Mouse (Mus musculus) activated CD4-positive, CD25-positive, alpha-beta regulatory T cell, adult 9 weeks (primary cell): Measurements from ENCODE around the gene Mast3. TPM values are rescaled to one million over a fixed set of nuclear protein-coding genes. Genes with fewer than 3 reads are reported as not detected.

Experiments used
- polyA plus RNA-seq: library from polyadenylated mRNA; unstranded; fragments of 100-300 nt; shearing (Covaris generic); gene quantifications from one replicate; pipeline ENCODE4 v1.2.1, GENCODE M21; 2017

Mast3 gene
- 74.1 TPM for polyA plus RNA-seq

GRCm38 (mm10) chr8:70804481-70805206, at the start of gene Mast3:
Mast3 (minus strand) TSS chr8:70805054.

GRCm38 (mm10) chr8:70839408-70840351, 34.8 kb upstream of the Mast3 start, which contains the start of gene Arrdc2:
Arrdc2 (minus strand) TSS chr8:70839720.

DNA sequence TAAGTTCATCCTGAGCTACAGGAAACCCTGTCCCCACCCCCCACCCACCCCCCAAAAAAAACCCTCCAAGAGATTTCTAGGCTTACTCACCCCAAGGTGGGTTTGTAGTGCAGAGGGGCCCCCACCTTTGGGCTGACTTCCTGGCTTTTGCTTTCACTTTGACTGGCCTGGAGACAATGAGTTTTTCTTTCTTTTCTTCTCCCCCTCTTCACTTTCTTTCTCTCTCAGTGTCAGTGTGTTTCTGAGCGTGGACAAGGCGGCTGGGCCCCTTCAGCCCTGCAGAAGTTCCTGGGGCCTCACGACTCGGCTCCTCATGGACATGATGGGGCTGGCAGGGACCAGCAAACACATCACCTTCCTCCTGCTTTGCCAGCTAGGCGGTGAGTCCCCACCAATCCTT, 3.4 kb upstream of the Mast3 start, which contains the start of gene Il12rb1:
Il12rb1 (plus strand) TSS at position 211 of the 400 bp plus-strand sequence.

DNA sequence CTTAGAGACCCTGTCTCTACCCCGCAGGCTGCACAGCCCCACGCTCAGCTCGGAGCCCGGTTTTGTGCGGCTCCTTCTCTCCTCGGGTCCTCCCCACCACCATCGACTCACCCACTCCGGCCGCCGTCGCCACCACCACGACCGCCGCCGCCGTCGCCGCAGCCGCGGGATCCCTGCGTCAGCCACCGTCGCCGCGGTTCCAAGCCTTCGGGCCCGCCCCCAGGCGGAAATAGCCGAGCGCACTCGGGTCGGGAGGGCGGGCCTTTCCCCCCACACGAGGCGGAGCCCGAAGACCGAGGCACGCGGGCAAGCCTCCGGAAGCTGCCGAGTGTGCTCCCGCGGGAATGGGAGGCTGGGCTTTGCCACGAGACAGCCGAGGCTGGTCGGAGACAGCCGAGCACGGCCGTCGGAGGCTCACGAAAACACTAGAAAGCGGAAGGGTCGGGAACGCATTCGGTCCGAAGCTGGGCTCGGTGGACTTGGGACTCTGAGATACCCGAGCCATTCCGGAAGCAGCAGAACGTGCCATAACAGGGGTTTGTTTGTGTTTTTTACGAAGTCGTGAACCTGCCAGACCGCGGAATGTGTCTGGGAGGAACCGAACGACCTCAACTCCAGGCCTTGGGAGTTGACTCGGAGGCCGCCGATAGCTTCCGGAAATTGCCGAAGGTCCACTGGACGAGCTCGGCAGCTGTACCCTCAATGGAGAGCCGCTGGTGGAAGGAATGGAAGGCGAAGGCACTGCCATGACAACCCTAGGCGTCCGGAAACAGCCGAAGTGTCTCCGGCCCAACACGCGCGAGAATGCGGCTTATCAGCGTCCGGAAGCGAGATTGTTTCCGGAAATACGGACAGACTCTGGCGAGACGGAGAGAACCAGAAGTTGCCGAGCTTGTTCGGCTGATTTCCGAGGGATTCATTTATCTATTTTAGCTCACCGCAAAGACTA, 28.1 kb downstream of the Mast3 start, which contains the start of gene Pik3r2:
Pik3r2 (minus strand) TSS at position 218 of the 949 bp plus-strand sequence.

DNA sequence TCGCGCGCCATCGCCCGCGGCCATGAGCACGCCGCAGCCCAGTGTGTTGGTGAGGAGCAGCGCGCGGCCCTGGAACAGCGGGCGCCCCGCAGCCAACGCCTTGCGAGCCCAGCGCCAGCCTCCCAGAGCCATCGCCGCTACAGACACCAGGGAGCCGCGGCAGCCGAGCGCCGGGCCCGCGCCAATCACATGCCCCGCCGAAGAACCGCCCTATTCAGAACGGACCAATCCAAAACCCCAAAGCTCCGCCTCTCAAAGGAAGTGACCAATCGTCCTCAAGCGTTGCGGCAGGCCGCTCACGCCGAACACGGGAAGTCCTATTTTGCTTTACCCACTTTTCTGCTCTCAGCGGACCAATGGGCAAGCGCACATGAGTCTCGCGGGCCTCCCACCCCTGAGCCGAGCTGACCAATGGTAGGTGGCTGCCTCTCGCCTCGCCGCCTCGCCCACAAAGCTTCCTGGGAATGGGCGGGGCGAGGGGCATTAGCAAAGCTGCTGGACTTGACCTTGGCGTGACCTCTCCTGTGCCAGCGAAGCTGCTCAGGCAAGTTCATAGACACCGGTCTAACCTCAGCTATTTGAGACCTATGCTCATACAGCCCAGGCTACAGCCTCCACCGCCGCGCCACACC, 44.0 kb downstream of the Mast3 start, which contains the start of gene Mpv17l2:
Mpv17l2 (minus strand) TSS at position 172 of the 632 bp plus-strand sequence.

DNA sequence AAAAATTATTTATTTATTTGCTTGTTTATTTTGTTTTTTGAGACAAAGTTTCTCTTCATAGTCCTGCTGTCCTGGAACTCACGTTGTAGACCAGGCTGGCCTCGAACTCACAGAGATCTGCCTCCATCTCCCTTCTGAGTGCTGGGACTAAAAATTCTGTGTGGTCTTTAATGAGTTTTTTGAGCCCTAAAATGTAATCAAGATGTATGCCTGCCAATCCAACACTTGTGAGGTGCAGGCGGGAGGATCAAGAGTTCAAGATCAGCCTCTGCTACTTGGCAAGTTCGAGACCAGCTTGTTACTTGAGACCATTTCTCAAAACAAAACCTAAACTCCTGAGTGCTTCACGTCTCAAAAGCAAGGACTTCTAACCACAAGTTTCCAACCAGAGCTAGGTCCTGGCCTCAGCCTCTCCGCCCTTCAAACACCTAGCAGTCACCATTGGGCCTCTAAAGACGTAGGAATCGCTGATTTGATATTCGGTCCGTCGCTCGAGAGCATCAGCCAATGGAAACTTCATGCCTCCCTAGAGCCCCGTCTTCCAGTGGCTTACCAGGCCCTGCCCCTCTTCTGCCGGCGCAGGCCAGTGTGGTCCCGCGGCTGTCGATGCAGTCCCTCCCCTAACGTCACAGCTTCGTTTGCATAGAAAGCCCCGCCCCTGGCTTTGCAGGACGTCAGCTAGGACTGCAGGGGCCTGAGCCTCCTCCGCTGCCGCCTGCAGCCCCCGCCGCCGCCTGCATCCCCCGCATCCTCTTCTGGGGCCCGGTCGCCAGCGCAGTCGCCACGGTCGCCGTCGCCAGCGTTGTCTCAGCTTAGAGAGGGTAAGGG, 50.6 kb downstream of the Mast3 start, which contains the start of gene Rab3a:
Rab3a (plus strand) TSS at position 637 of the 828 bp plus-strand sequence.

Other genes starting within 250 kb of the Mast3 start
- gene Isyna1, start 210.7 kb downstream of the Mast3 start, polyA plus RNA-seq: 71.1 TPM
- gene Ssbp4, start 196.2 kb downstream of the Mast3 start, polyA plus RNA-seq: 17.3 TPM
- 0.33 TPM for gene Lrrc25, start 188.9 kb downstream of the Mast3 start, polyA plus RNA-seq
- not detected for gene Gdf15, start 172.6 kb downstream of the Mast3 start, polyA plus RNA-seq
- 8.9 TPM for gene Pgpep1, start 144.7 kb downstream of the Mast3 start, polyA plus RNA-seq
- gene Lsm4, start 131.8 kb downstream of the Mast3 start, polyA plus RNA-seq: 297 TPM
- 18.4 TPM for gene Jund, start 106.1 kb downstream of the Mast3 start, polyA plus RNA-seq
- 0.13 TPM for gene Iqcn, start 101.6 kb downstream of the Mast3 start, polyA plus RNA-seq
- not detected for gene Gm3336, start 86.5 kb downstream of the Mast3 start, polyA plus RNA-seq
- gene Pde4c, start 81.3 kb downstream of the Mast3 start, polyA plus RNA-seq: 0.61 TPM
- gene Rab3a, start 50.4 kb downstream of the Mast3 start, polyA plus RNA-seq: 11.2 TPM
- gene Mpv17l2, start 44.1 kb downstream of the Mast3 start, polyA plus RNA-seq: 14.6 TPM
- 19.7 TPM for gene Pik3r2, start 28.3 kb downstream of the Mast3 start, polyA plus RNA-seq
- 82.1 TPM for gene Il12rb1, start 3.4 kb upstream of the Mast3 start, polyA plus RNA-seq
- gene Arrdc2, start 34.7 kb upstream of the Mast3 start, polyA plus RNA-seq: 4.3 TPM
- gene Kcnn1, start 58.2 kb upstream of the Mast3 start, polyA plus RNA-seq: not detected
- gene Ccdc124, start 68.9 kb upstream of the Mast3 start, polyA plus RNA-seq: 81.6 TPM
- gene Slc5a5, start 87.7 kb upstream of the Mast3 start, polyA plus RNA-seq: not detected
- 7,116 TPM for gene Rpl18a, start 92.4 kb upstream of the Mast3 start, polyA plus RNA-seq
- 45.8 TPM for gene Map1s, start 100.9 kb upstream of the Mast3 start, polyA plus RNA-seq